Mouse (Mus musculus) hindbrain, postnatal 0 days (tissue): ENCODE data around the gene Polr3c. TPM values are rescaled to one million over a fixed set of nuclear protein-coding genes. Genes with fewer than 3 reads are reported as not detected.
"Not testable (repeated sequence)": the region's sequence is repeated elsewhere in the genome, so short reads cannot be mapped to it uniquely, and the experiment has no call there.

Experiments
- ATAC-seq: fragments of 200-750 bp; cut with Nextera tagmentation; 2 replicates; pipeline ENCODE4 v1.8.0; 2017; ENCODE audit warnings: mild to moderate bottlenecking, moderate TSS enrichment, moderate library complexity
- DNase-seq: peaks from one replicate; pipeline ENCODE4 v3.0.0-alpha.2; 2015; ENCODE audit warnings: low spot score
- H3K27ac ChIP-seq: fragments of 300-500 bp; sonication (generic); 2 replicates; pipeline ENCODE4 v1.5.1; 2014; ENCODE audit warnings: mild to moderate bottlenecking
- H3K27me3 ChIP-seq: fragments of 300-500 bp; sonication (generic); 2 replicates; pipeline ENCODE4 v1.6.1; 2014; ENCODE audit warnings: low read length, mixed read lengths; ENCODE audit not compliant: insufficient read depth
- H3K36me3 ChIP-seq: fragments of 300-500 bp; sonication (generic); 2 replicates; pipeline ENCODE4 v1.6.1; 2014; ENCODE audit warnings: low read length, mixed read lengths; ENCODE audit not compliant: insufficient read depth
- H3K4me1 ChIP-seq: fragments of 300-500 bp; sonication (generic); 2 replicates; pipeline ENCODE4 v1.6.1; 2014; ENCODE audit warnings: antibody characterized with exemption, low read length, mixed read lengths; ENCODE audit not compliant: insufficient read depth
- H3K4me2 ChIP-seq: fragments of 300-500 bp; sonication (generic); 2 replicates; pipeline ENCODE4 v1.6.1; 2014; ENCODE audit warnings: low read depth, mild to moderate bottlenecking, low read length, moderate library complexity, mixed read lengths
- H3K4me3 ChIP-seq: fragments of 300-500 bp; sonication (generic); 2 replicates; pipeline ENCODE4 v1.5.1; 2014; ENCODE audit warnings: low read length
- H3K9ac ChIP-seq: fragments of 300-500 bp; sonication (generic); replicated peaks from 2 replicates; pipeline ENCODE4 v1.6.1; 2014; ENCODE audit warnings: mild to moderate bottlenecking, low read length, moderate library complexity, mixed read lengths
- H3K9me3 ChIP-seq: fragments of 300-500 bp; sonication (generic); 2 replicates; pipeline ENCODE4 v1.6.1; 2016; ENCODE audit warnings: low read length, mixed read lengths
- CTCF ChIP-seq: IDR thresholded peaks from 2 replicates; pipeline ENCODE4 v1.5.1; 2016; ENCODE audit warnings: antibody characterized with exemption, control low read depth, low read depth
- WGBS: fragments of 180-500 bp; shearing (Covaris S2); extraction: QIAGEN DNeasy Blood & Tissue Kit; methylation state at CpG from one replicate; pipeline ENCODE4 v1.1.7; 2014; 5-methylcytosine and 5-hydroxymethylcytosine counted together
- polyA plus RNA-seq: library from polyadenylated mRNA; unstranded; fragments of >200 nt; fragmentation: Nextera tagmentation; extraction: Ambion mirVana; gene quantifications from 2 replicates; pipeline ENCODE4 v1.2.1, GENCODE M21; 2015
- total RNA-seq: library from RNA; depleted of rRNA; stranded (reverse); fragments of >200 nt; gene quantifications from 2 replicates; pipeline ENCODE4 v1.2.3, GENCODE M21; 2014

The Polr3c gene
- total and polyA plus RNA-seq, 2 experiments from 2014 or later: 11.7 to 29.1 TPM

DNA sequence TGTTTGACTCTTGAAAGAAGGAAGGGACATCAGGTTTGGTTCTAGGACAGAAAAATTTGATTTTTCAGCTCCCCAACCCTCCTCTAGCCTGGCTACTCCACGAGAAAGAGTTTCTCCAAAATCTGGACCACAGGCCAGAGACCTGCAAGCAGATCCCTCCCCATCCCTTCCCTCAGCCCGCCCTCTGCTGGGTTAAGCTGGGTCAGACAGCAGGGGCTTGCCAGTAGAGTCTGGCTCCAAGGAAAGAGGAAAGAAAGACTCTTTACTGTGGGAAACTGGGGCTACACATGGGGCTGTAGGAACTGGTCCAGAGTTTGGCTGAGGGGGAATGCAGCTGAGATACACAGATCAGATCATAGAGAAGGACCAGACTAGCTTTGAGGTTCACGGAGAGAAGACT lies 34.9 kb downstream of the Polr3c start:
- Histone ChIP-seq H3K9me3 (no peaks in the 10 kb centered on the region), H3K9ac (no peak overlapping the region), H3K27ac (no peak overlapping the region), H3K4me3 (no peak overlapping the region), H3K4me1 (peaks cover 5% of the 10 kb centered on the region), H3K4me2 (no peak overlapping the region), H3K27me3 (no peaks in the 10 kb centered on the region), H3K36me3 (no peaks in the 10 kb centered on the region)
- 7% methylated on average over 3 of the region's 3 CpGs for WGBS
- TF ChIP-seq CTCF: peak; percentile 54
- DNase-seq (peak; percentile 53), ATAC-seq (no peak)

DNA sequence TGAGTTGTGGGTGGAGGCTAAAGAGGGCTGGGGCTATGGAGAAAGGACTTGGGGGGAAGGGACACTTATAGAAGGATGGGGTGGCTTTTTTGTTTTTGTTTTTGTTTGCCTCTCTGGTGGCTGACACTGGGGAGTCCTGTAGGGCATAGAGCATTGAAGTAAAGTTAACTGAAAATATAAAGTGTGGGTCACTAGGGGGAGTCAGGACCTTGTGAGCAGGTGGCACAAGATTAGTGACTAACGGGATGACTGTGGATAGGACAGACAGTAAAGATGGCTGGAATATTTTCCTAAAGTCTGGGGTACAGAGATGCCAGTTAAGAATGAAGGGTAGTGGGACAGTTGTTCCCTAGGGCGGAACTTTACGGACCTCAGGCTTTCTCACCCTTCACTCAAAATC lies 37.1 kb downstream of the Polr3c start:
- no peak overlapping the region for H3K27ac ChIP-seq
- no peaks in the 10 kb centered on the region for H3K9me3 ChIP-seq
- no peaks in the 10 kb centered on the region for H3K4me1 ChIP-seq
- 45% methylated on average over 3 of the region's 3 CpGs for WGBS
- H3K9ac ChIP-seq: no peak overlapping the region
- H3K36me3 ChIP-seq: no peaks in the 10 kb centered on the region
- no peak for DNase-seq
- no peak for ATAC-seq
- TF ChIP-seq CTCF: peak; percentile 37
- H3K27me3 ChIP-seq: no peaks in the 10 kb centered on the region
- no peak overlapping the region for H3K4me2 ChIP-seq
- no peak overlapping the region for H3K4me3 ChIP-seq

DNA sequence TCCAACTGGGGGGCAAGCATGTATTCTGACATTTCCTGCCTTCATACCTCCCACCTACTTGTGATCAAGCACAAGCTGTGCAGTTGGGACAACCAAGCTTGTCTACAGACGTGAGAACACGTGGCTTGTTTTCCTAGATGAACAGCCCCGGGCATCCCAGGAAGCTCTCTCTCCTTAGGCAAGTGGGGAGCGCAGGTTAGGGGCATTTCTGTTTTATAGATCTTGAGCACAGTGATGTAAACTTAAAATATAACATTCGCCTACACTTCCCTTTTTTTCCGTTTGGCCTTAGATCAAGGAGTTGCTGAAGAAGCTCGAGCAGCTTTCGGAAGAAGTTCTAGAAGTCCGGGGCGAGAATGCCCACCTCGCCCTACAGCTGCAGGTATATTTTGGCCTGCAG lies 38.6 kb downstream of the Polr3c start:
- no peak for TF ChIP-seq CTCF
- no peak overlapping the region for H3K27ac ChIP-seq
- no peak overlapping the region for H3K4me2 ChIP-seq
- H3K27me3 ChIP-seq: no peaks in the 10 kb centered on the region
- H3K36me3 ChIP-seq: no peaks in the 10 kb centered on the region
- no peak overlapping the region for H3K9ac ChIP-seq
- ATAC-seq (no peak), DNase-seq (no peak)
- H3K9me3 ChIP-seq: no peaks in the 10 kb centered on the region
- no peaks in the 10 kb centered on the region for H3K4me1 ChIP-seq
- H3K4me3 ChIP-seq: no peak overlapping the region
- WGBS: 86% methylated on average over 11 of the region's 11 CpGs

DNA sequence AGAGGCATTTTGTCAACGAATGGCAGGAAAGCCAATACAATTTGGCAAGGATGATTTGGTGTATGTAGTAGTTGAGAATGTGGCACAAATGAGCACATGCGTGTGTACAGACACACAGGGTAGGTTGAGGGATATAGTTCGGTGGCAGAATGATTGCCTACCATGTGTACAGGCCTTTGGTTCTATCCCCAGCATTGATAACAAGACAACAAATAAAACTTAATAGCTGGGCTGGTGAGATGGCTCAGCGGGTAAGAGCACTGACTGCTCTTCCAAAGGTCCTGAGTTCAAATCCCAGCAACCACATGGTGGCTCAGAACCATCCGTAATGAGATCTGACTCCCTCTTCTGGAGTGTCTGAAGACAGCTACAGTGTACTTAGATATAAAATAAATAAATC lies 41.4 kb downstream of the Polr3c start:
- H3K4me1 ChIP-seq, H3K36me3 ChIP-seq, H3K4me3 ChIP-seq, H3K9ac ChIP-seq, ATAC-seq, H3K27ac ChIP-seq, H3K9me3 ChIP-seq, H3K27me3 ChIP-seq, DNase-seq, H3K4me2 ChIP-seq: not testable (repeated sequence)
- 92% methylated on average over 5 of the region's 5 CpGs for WGBS

DNA sequence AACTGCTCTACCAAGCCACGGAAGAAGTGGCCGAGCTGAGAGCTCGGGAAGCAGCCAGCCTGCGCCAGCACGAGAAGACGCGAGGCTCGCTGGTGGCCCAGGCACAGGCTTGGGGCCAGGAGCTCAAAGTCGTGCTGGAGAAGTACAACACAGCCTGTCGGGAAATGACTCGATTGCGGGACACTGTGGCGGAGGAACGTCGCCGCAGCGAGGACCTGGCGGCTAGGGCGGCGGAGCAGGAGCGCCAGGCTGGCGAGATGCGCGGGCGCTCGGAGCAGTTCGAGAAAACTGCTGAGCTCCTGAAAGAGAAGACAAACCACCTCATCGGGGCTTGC lies 42.6 kb downstream of the Polr3c start:
- WGBS: 47% methylated on average over 28 of the region's 28 CpGs
- ATAC-seq (no peak), DNase-seq (no peak)
- H3K9me3 ChIP-seq: no peaks in the 10 kb centered on the region
- TF ChIP-seq CTCF: no peak
- H3K36me3 ChIP-seq: no peaks in the 10 kb centered on the region
- peak overlapping the region; percentile 44 for H3K4me2 ChIP-seq
- H3K9ac ChIP-seq: no peak overlapping the region
- no peaks in the 10 kb centered on the region for H3K27me3 ChIP-seq
- H3K4me1 ChIP-seq: no peaks in the 10 kb centered on the region
- H3K27ac ChIP-seq: no peak overlapping the region
- no peak overlapping the region for H3K4me3 ChIP-seq

DNA sequence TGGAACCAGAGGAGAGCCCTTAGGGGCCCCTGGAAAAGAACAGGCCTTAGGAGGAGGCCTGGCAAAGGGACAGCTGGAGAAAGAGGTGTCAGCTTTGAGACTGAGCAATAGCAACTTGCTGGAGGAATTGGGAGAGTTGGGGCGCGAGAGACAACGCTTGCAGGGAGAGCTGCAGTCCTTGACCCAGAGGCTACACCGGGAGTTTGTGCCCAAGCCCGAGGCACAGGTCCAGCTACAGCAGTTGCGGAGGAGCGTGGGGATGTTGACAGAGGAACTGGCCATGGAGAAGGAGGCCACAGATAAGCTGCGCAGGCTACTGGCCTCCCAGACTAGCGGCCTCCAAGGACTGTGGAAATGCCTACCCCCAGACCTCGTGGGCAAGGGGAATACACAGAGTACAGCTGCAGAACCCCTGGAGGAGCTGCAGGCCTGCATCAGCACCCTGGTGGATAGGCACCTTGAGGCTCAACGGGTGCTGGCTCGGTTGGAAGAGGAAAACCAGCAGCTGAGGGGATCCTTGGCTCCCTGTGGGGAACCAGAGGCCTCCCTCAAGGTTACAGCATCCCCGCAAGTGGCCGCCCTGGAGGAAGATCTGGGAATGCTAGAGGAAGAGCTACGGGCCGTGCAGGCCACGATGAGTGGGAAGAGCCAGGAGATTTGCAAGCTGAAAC lies 43.1 kb downstream of the Polr3c start:
- H3K9ac ChIP-seq: no peak overlapping the region
- no peak; the same call in 1 of the 2 replicates for ATAC-seq
- H3K4me1 ChIP-seq: no peaks in the 10 kb centered on the region; the same call in 1 of the 2 replicates
- WGBS: 63% methylated on average over 17 of the region's 17 CpGs
- H3K4me2 ChIP-seq: peak overlapping the region; percentile 44
- no peaks in the 10 kb centered on the region for H3K36me3 ChIP-seq
- no peaks in the 10 kb centered on the region for H3K27me3 ChIP-seq
- no peak overlapping the region for H3K27ac ChIP-seq
- no peak overlapping the region for H3K4me3 ChIP-seq
- no peak for TF ChIP-seq CTCF
- H3K9me3 ChIP-seq: no peaks in the 10 kb centered on the region
- DNase-seq: no peak

DNA sequence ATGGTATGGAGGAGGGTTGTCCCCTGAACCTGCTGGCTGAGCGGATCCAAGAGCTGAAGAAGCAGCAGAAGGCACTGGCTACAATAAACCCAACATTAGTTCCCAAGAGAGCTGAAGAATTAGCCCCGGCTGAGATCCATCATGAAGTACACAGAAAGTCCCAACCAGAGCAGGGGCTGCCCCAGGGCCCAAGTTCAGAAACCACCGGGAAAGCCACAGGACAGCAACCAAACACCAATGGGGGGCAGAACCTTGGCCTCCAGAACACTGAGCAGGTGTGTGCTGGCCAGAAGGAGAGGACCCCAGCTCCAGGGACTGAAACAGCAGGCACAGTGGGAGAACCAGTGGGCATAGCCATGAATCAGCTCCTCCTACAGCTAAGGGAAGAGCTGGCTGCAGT lies 43.9 kb downstream of the Polr3c start:
- TF ChIP-seq CTCF: no peak
- no peaks in the 10 kb centered on the region for H3K36me3 ChIP-seq
- ATAC-seq (no peak), DNase-seq (no peak)
- H3K4me3 ChIP-seq: no peak overlapping the region
- H3K4me2 ChIP-seq: no peak overlapping the region
- H3K27me3 ChIP-seq: no peaks in the 10 kb centered on the region
- 85% methylated on average over 3 of the region's 3 CpGs for WGBS
- no peaks in the 10 kb centered on the region for H3K9me3 ChIP-seq
- no peaks in the 10 kb centered on the region; the same call in 1 of the 2 replicates for H3K4me1 ChIP-seq
- H3K9ac ChIP-seq: no peak overlapping the region
- H3K27ac ChIP-seq: no peak overlapping the region
